Comparison of ENCODE assay signal across 9 mouse cellular contexts in the genomic region with DNA sequence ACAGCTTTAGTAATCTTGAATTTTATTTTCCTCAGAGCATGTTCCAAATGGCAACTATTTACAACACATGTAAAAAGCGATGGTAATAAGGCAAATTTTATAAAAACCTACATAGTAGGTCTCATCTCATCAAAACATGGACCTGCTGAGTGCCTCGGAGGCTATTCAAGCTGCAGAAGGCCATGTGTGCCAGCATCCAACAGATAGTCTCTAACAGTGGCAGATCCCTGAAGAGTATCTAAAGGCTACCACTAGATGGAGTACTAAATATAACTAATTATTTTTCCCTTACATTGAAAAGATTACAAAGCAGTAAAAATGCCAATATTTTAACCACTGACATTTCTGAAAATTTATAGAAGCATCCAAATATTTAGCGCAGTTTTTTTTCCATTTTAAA.
DNase-seq lines count a peak whose midpoint lies in the region; ATAC-seq and TF ChIP-seq lines count a peak whose summit lies in the region.
"Had no signal": no experiment of that assay in that cellular context is flagged by ENCODE, and none has a peak within 500 bp of the region (broad histone marks: within the 10 kb centered on the region; RNA-seq: fewer than 3 reads in every experiment).

No protein-coding gene starts in this region.

- no peaks in the 10 kb centered on the region for H3K36me3 ChIP-seq in forebrain, embryonic 13.5 days (ENCODE audit: poor library complexity, severe bottlenecking)
- no peaks in the 10 kb centered on the region for H3K36me3 ChIP-seq in forebrain, embryonic 10.5 days (replicated peaks)
- H3K36me3 ChIP-seq in lung, embryonic 14.5 days (ENCODE audit: insufficient read depth): no peaks in the 10 kb centered on the region
- H3K36me3 ChIP-seq in embryonic facial prominence, embryonic 14.5 days (ENCODE audit: control insufficient read depth, insufficient read depth, low read length): no peaks in the 10 kb centered on the region

- H3K4me3 ChIP-seq in forebrain, embryonic 13.5 days: no peak overlapping the region
- no peak overlapping the region for H3K4me3 ChIP-seq in forebrain, embryonic 10.5 days
- no peak overlapping the region for H3K4me3 ChIP-seq in lung, embryonic 14.5 days (ENCODE audit: low read depth, low read length)
- H3K4me3 ChIP-seq in lung, adult 2 months (replicated peaks; ENCODE audit: extremely low read depth, low read depth, low read length): no peak overlapping the region
- H3K4me3 ChIP-seq in embryonic facial prominence, embryonic 14.5 days (ENCODE audit: low read depth, low read length): no peak overlapping the region
- H3K4me3 ChIP-seq: erythroblast, embryonic 14.5 days had no signal

- no peak overlapping the region for H3K4me2 ChIP-seq in forebrain, embryonic 13.5 days
- no peak overlapping the region for H3K4me2 ChIP-seq in lung, embryonic 14.5 days
- H3K4me2 ChIP-seq in embryonic facial prominence, embryonic 14.5 days (ENCODE audit: low read depth, low read length): no peak overlapping the region

- peak; percentile 85 for ATAC-seq in forebrain, embryonic 13.5 days
- ATAC-seq in lung, embryonic 14.5 days (ENCODE audit: insufficient read depth): no peak
- ATAC-seq in embryonic facial prominence, embryonic 14.5 days (ENCODE audit: low read depth): no peak

- H3K4me1 ChIP-seq in forebrain, embryonic 13.5 days: no peaks in the 10 kb centered on the region
- H3K4me1 ChIP-seq in forebrain, embryonic 10.5 days: no peaks in the 10 kb centered on the region
- H3K4me1 ChIP-seq in lung, embryonic 14.5 days (ENCODE audit: insufficient read depth): 0 out of 2 replicates have a peak, but pooled peaks cover 3% of the 10 kb centered on the region
- H3K4me1 ChIP-seq in lung, adult 2 months (ENCODE audit: control insufficient read depth, insufficient read depth, low read length): no peaks in the 10 kb centered on the region
- H3K4me1 ChIP-seq in embryonic facial prominence, embryonic 14.5 days (ENCODE audit: control insufficient read depth, insufficient read depth, low read length): 0 out of 2 replicates have a peak, but pooled peaks cover 3% of the 10 kb centered on the region

- no peak overlapping the region for H3K9ac ChIP-seq in forebrain, embryonic 13.5 days
- H3K9ac ChIP-seq in lung, embryonic 14.5 days: no peak overlapping the region
- no peak overlapping the region for H3K9ac ChIP-seq in embryonic facial prominence, embryonic 14.5 days (ENCODE audit: low read depth, low read length)

- no peak for TF ChIP-seq POLR2A in lung, adult 2 months (IDR thresholded peaks at IDR 0.05; ENCODE audit: borderline replicate concordance, extremely low read depth, low read depth, low read length)

- H3K27me3 ChIP-seq in forebrain, embryonic 13.5 days: no peaks in the 10 kb centered on the region
- no peaks in the 10 kb centered on the region for H3K27me3 ChIP-seq in forebrain, embryonic 10.5 days (ENCODE audit: poor library complexity, severe bottlenecking)
- no peaks in the 10 kb centered on the region for H3K27me3 ChIP-seq in lung, embryonic 14.5 days (ENCODE audit: insufficient read depth, low read length)
- no peaks in the 10 kb centered on the region for H3K27me3 ChIP-seq in embryonic facial prominence, embryonic 14.5 days (replicated peaks; ENCODE audit: control insufficient read depth, insufficient read depth, low read length)

- intact Hi-C loops in heart, postnatal 10 days (cut with DNase I): loop anchor here (1.0 kb wide), 1 partner anchor 253 kb away; a partner anchor contains a TSS

- DNase-seq in forebrain, embryonic 10.5 days (ENCODE audit: extremely low spot score, low spot score): no peak
- peak; percentile 78 for DNase-seq in lung, embryonic 14.5 days
- no peak for DNase-seq in lung, adult 2 months
- DNase-seq in embryonic facial prominence, embryonic 14.5 days (ENCODE audit: low spot score): peak; percentile 59
- DNase-seq in retina, embryonic 14.5 days (ENCODE audit: low spot score): peak; percentile 66
- DNase-seq in heart, postnatal 4 days: no peak
- no peak for DNase-seq in heart, postnatal 10 days

- 33% methylated on average over 3 of the region's 3 CpGs for WGBS in forebrain, embryonic 13.5 days
- WGBS in forebrain, embryonic 10.5 days: 44% methylated on average over 3 of the region's 3 CpGs
- WGBS in lung, embryonic 14.5 days: 30% methylated on average over 3 of the region's 3 CpGs
- WGBS in lung, adult 2 months: 23% methylated on average over 3 of the region's 3 CpGs
- 27% methylated on average over 3 of the region's 3 CpGs for WGBS in embryonic facial prominence, embryonic 14.5 days

- no peaks in the 10 kb centered on the region for H3K9me3 ChIP-seq in forebrain, embryonic 13.5 days (replicated peaks)
- no peaks in the 10 kb centered on the region for H3K9me3 ChIP-seq in forebrain, embryonic 10.5 days
- no peaks in the 10 kb centered on the region for H3K9me3 ChIP-seq in lung, embryonic 14.5 days (ENCODE audit: low read depth, low read length)
- H3K9me3 ChIP-seq in embryonic facial prominence, embryonic 14.5 days (ENCODE audit: control insufficient read depth, low read length): no peaks in the 10 kb centered on the region

- TF ChIP-seq CTCF in lung, embryonic 14.5 days (IDR thresholded peaks at IDR 0.05; ENCODE audit: low read depth): peak; percentile 55
- no peak for TF ChIP-seq CTCF in lung, adult 2 months (IDR thresholded peaks at IDR 0.05; ENCODE audit: insufficient read depth, low read length)

- no peak overlapping the region for H3K27ac ChIP-seq in forebrain, embryonic 13.5 days
- no peak overlapping the region for H3K27ac ChIP-seq in forebrain, embryonic 10.5 days
- no peak overlapping the region for H3K27ac ChIP-seq in lung, embryonic 14.5 days (ENCODE audit: low read depth)
- H3K27ac ChIP-seq in embryonic facial prominence, embryonic 14.5 days (replicated peaks; ENCODE audit: low read depth, low read length): no peak overlapping the region

Comparison
In these comparisons a context has a peak if more than half of its experiments do, and no peak if none do; other contexts are left out.
1. DNase-seq: peak in lung, embryonic 14.5 days (single experiment), embryonic facial prominence, embryonic 14.5 days (single experiment) and retina, embryonic 14.5 days (single experiment); none in forebrain, embryonic 10.5 days (single experiment), lung, adult 2 months (single experiment), heart, postnatal 4 days (single experiment) and heart, postnatal 10 days (0 of 2).